Mouse (Mus musculus) right cerebral cortex, postnatal 14 days (tissue): ENCODE results near the gene Nr5a1.

Experiments
- DNase-seq: peaks from one replicate; pipeline ENCODE4 v3.0.0; 2022

Nr5a1 gene

DNA sequence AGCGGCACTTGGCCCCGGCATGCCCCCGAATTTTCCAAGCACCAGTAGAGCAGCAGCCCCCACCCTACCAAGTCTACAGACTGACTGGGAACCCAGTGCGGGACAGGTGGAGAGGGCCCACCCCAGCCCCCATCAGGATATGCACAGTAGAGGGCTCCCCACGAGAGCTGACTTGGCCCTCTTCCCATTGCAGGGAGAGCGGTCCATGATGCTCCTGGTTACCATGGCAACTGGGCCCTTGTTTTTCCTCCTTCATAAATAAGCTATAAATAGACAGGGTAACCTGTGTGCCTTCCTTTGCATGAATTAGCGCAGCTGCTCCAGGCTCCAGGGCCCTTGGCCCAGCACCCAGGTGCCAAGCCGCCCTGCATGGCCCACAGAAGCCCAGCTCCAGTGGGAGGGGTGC lies 67.1 kb downstream of the Nr5a1 start:
- peak; percentile 58 for DNase-seq

DNA sequence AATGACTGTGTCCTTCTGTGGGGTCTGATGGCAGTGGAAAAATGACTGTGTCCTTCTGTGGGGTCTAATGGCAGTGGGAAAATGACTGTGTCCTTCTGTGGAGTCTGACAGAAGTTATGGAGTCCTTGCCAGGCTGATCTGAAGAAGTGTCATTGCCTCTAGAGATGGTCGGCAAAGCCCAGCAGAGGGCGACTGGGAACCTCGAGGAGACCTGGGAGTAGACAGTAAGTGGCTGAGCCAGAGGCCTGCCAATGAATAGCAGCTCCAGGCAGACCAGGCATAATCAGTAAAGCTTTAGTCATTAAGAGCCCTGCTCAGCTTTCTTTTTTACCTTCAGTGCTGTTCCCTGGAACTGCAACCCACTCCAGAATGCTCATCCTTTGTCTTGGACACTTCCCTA lies 68.4 kb downstream of the Nr5a1 start:
- peak; percentile 79 for DNase-seq

DNA sequence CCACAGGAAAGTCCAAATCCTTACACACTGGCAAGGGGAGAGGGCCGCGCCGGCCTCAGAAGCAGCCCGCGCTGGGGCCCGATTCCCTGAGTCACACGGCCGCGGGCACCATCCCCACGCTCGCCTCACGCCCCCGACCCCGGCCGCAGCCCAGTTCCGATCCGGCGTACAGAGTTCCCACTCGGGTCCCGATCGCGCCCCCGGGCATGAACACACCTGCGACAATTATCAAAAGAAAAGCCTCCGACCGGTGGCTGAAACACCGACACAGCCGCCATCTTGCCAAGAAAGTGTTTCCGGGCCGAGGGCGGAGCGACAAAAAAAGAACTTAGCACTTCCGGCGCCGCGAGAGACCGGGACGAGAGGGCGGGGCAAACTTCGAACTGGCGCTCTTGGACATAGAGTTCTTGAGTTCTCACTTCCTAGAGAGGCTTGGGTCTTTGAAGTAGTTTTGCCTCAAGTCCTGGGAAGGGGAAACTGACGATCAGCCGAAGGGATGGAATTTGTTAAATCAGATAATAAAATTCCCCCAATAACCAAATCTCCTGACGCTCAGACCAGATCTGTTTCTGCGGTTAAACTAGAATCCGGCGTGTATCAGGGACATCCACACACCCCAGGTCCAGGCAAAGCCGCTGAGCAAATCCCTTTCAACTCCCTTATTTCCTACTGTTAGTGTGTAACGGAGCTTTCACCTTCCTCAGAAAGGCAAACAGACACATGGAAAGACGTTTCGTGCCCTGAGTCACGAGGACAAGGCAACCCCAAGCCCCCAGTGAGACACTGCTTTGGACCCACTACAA lies 70.5 kb downstream of the Nr5a1 start, which contains the start of gene Psmb7:
Gene Psmb7 (minus strand): TSS at position 463 of the 803 bp plus-strand sequence.
- DNase-seq, result peak; percentile 88
